ENCODE assay signal across 9 mouse cellular contexts in the genomic region with DNA sequence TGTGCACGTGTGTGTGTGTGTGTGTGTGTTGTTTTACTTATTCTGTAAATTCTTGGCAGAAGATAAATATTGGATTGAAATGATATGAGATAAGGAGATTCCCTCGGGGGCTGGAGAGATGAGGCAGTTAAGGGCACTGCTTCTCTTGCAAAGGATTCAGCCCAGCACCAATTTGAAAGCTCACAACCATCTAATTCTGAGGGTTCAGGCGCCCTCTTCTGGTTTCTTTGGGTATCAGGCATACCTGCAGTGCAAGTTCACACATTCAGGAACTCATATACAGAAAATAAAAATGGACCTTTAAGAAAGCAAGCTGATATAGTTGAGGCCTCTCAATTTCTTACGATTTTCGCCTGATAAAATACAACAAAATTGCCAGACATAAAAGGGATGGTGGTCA. TPM values are rescaled to one million over a fixed set of nuclear protein-coding genes. Genes with fewer than 3 reads are reported as not detected.
DNase-seq lines count a peak whose midpoint lies in the region; ATAC-seq lines count a peak whose summit lies in the region.
"Had no signal": no experiment of that assay in that cellular context is flagged by ENCODE, and none has a peak within 500 bp of the region (broad histone marks: within the 10 kb centered on the region; RNA-seq: fewer than 3 reads in every experiment).

No protein-coding gene starts in this region.

- H3K4me2 ChIP-seq in kidney, embryonic 14.5 days (replicated peaks; ENCODE audit: low read depth, low read length) = no peak overlapping the region

- H3K4me3 ChIP-seq in kidney, embryonic 14.5 days (ENCODE audit: low read length) = no peak overlapping the region
- H3K4me3 ChIP-seq: erythroblast, embryonic 14.5 days had no signal

- no peak for ATAC-seq in kidney, embryonic 14.5 days (ENCODE audit: low FRiP score, low TSS enrichment)

- DNase-seq in kidney, adult 11 months = peak; percentile 58
- DNase-seq in Muller cell, postnatal 12 days (ENCODE audit: inconsistent ontology term) = peak; percentile 11
- peak; percentile 44 for DNase-seq in cerebellum, adult 8-10 months
- DNase-seq in gastrocnemius, postnatal 10 days = peak; percentile 58
- peak; percentile 42 to 56 for DNase-seq in layer of hippocampus, postnatal 36 days
- peak; percentile 53 for DNase-seq in naive thymus-derived CD4-positive, alpha-beta T cell, adult 2 months (ENCODE audit: low read depth)
- peak; percentile 47 to 55 for DNase-seq in urinary bladder, postnatal 36 days (ENCODE audit: low spot score in 2 of 2)

- peaks cover 8% of the 10 kb centered on the region for H3K9me3 ChIP-seq in kidney, embryonic 14.5 days (ENCODE audit: control insufficient read depth, low read length)

- no peaks in the 10 kb centered on the region for H3K4me1 ChIP-seq in kidney, embryonic 14.5 days (ENCODE audit: control insufficient read depth, insufficient read depth, low read length)

- no peak overlapping the region for H3K9ac ChIP-seq in kidney, embryonic 14.5 days (ENCODE audit: low read depth, low read length)

- H3K27me3 ChIP-seq in kidney, embryonic 14.5 days (ENCODE audit: control insufficient read depth, insufficient read depth, low read length) = no peaks in the 10 kb centered on the region

- H3K27ac ChIP-seq in kidney, embryonic 14.5 days (ENCODE audit: low read depth, low read length) = no peak overlapping the region

- H3K36me3 ChIP-seq in kidney, embryonic 14.5 days (ENCODE audit: control insufficient read depth, insufficient read depth, low read length) = no peaks in the 10 kb centered on the region

- 39% methylated on average over 5 of the region's 5 CpGs for WGBS in kidney, embryonic 14.5 days

RNA-seq across cellular contexts. Expression of a gene that starts 10.7 kb away (rescaled TPM):
- polyA plus RNA-seq in kidney, embryonic 14.5 days (2014; fragmentation: Nextera tagmentation; extraction: Ambion mirVana) = 0.77 TPM in 1 of 2 replicates, not detected in the other
- total RNA-seq in gastrocnemius, postnatal 10 days (2021) = not detected
- not detected for total RNA-seq in layer of hippocampus, postnatal 36 days (2021)
- polyA plus RNA-seq: erythroblast, embryonic 14.5 days had no signal

RNA-seq across cellular contexts. Expression of a gene that starts 22.1 kb away (rescaled TPM):
- not detected in 2 replicates for polyA plus RNA-seq in kidney, embryonic 14.5 days (2014; fragmentation: Nextera tagmentation; extraction: Ambion mirVana)
- total RNA-seq in gastrocnemius, postnatal 10 days (2021) = under 1 TPM; 0.31 to 0.77 TPM
- total RNA-seq in layer of hippocampus, postnatal 36 days (2021) = 1 to 10 TPM in 1 of 2 experiments, under 1 TPM in 1; 0.76 to 1.0 TPM
- polyA plus RNA-seq: erythroblast, embryonic 14.5 days had no signal

RNA-seq across cellular contexts. Expression of a gene that starts 22.1 kb away (rescaled TPM):
- 0.27 and 0.87 TPM in 2 replicates for polyA plus RNA-seq in kidney, embryonic 14.5 days (2014; fragmentation: Nextera tagmentation; extraction: Ambion mirVana)
- total RNA-seq in gastrocnemius, postnatal 10 days (2021) = not detected
- not detected for total RNA-seq in layer of hippocampus, postnatal 36 days (2021)
- polyA plus RNA-seq: erythroblast, embryonic 14.5 days had no signal

RNA-seq across cellular contexts. Expression of a gene that starts 40.3 kb away (rescaled TPM):
- not detected in 2 replicates for polyA plus RNA-seq in kidney, embryonic 14.5 days (2014; fragmentation: Nextera tagmentation; extraction: Ambion mirVana)
- under 1 TPM; 0.19 to 0.20 TPM for total RNA-seq in gastrocnemius, postnatal 10 days (2021)
- under 1 TPM; 0.40 to 0.63 TPM for total RNA-seq in layer of hippocampus, postnatal 36 days (2021)
- polyA plus RNA-seq: erythroblast, embryonic 14.5 days had no signal

RNA-seq across cellular contexts. Expression of a gene that starts 46.9 kb away (rescaled TPM):
- polyA plus RNA-seq in kidney, embryonic 14.5 days (2014; fragmentation: Nextera tagmentation; extraction: Ambion mirVana) = 0.14 TPM in 1 of 2 replicates, not detected in the other
- total RNA-seq in gastrocnemius, postnatal 10 days (2021) = under 1 TPM in 1 of 2 experiments, not detected in 1; 0.18 TPM
- total RNA-seq in layer of hippocampus, postnatal 36 days (2021) = not detected
- polyA plus RNA-seq: erythroblast, embryonic 14.5 days had no signal
